Mouse (Mus musculus) liver, embryonic 12.5 days (tissue): ENCODE data around the gene Gm44511. TPM values are rescaled to one million over a fixed set of nuclear protein-coding genes. Genes with fewer than 3 reads are reported as not detected.

ENCODE experiments used
- ATAC-seq: fragments of 200-750 bp; cut with Nextera tagmentation; 2 replicates; pipeline ENCODE4 v1.8.0; 2017; ENCODE audit warnings: moderate number of reproducible peaks, mild to moderate bottlenecking, moderate library complexity
- H3K27ac ChIP-seq: fragments of 300-500 bp; sonication (generic); 2 replicates; pipeline ENCODE4 v1.5.1; 2016; ENCODE audit warnings: mild to moderate bottlenecking
- H3K27me3 ChIP-seq: fragments of 300-500 bp; sonication (generic); replicated peaks from 2 replicates; pipeline ENCODE4 v1.6.1; 2016; ENCODE audit warnings: mild to moderate bottlenecking, moderate library complexity
- H3K36me3 ChIP-seq: fragments of 300-500 bp; sonication (generic); 2 replicates; pipeline ENCODE4 v1.6.1; 2016; ENCODE audit warnings: mild to moderate bottlenecking, moderate library complexity
- H3K4me1 ChIP-seq: fragments of 300-500 bp; sonication (generic); 2 replicates; pipeline ENCODE4 v1.6.1; 2016
- H3K4me2 ChIP-seq: fragments of 300-500 bp; sonication (generic); 2 replicates; pipeline ENCODE4 v1.6.1; 2016; ENCODE audit warnings: mild to moderate bottlenecking, moderate library complexity
- H3K4me3 ChIP-seq: fragments of 300-500 bp; sonication (generic); 2 replicates; pipeline ENCODE4 v1.5.1; 2016; ENCODE audit warnings: mild to moderate bottlenecking, moderate library complexity
- H3K9ac ChIP-seq: fragments of 300-500 bp; sonication (generic); 2 replicates; pipeline ENCODE4 v1.6.1; 2016; ENCODE audit warnings: mild to moderate bottlenecking, moderate library complexity
- H3K9me3 ChIP-seq: fragments of 300-500 bp; sonication (generic); replicated peaks from 2 replicates; pipeline ENCODE4 v1.6.1; 2016; ENCODE audit warnings: mild to moderate bottlenecking, moderate library complexity
- WGBS: fragments of 180-500 bp; shearing (Covaris S2); methylation state at CpG from one replicate; pipeline ENCODE4 v1.1.7; 2016; ENCODE audit not compliant: insufficient replicate concordance; 5-methylcytosine and 5-hydroxymethylcytosine counted together
- polyA plus RNA-seq: library from polyadenylated mRNA; unstranded; fragments of >200 nt; fragmentation: Nextera tagmentation; extraction: Ambion mirVana; gene quantifications from 2 replicates; pipeline ENCODE4 v1.2.1, GENCODE M21; 2016

Gene Gm44511
- polyA plus RNA-seq, 1 experiment from 2014 or later = not detected

DNA sequence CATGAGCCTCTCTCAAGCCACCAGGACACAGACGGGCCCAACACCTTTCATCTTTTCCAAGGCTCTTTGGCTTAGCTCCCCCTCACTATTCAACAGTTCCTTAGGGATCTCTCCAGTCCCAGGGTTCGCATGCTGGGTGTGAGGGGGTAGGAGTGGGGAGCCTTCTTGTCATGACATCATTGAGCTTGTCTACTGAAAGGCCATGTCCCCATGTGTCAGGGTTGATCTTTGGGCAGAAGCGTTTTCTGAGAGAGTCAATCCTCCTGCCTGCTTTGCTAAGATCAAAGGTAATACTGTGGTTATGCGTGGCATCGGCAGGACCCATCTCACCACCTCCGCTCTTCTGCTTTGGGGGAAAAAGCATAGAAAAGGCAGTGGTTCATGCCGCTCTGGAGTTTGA is 88.7 kb downstream of the Gm44511 start:
- no peak overlapping the region for H3K4me3 ChIP-seq
- no peak overlapping the region for H3K9ac ChIP-seq
- no peaks in the 10 kb centered on the region for H3K27me3 ChIP-seq
- no peak overlapping the region for H3K4me2 ChIP-seq
- no peak for ATAC-seq
- no peak overlapping the region for H3K27ac ChIP-seq
- H3K4me1 ChIP-seq = no peaks in the 10 kb centered on the region
- no peaks in the 10 kb centered on the region for H3K36me3 ChIP-seq
- H3K9me3 ChIP-seq = no peaks in the 10 kb centered on the region
- 74% methylated on average over 7 of the region's 7 CpGs for WGBS

GRCm38 (mm10) chr6:128736100-128736499 is 90.0 kb downstream of the Gm44511 start:
- Histone ChIP-seq H3K27ac (no peak overlapping the region), H3K9me3 (no peaks in the 10 kb centered on the region), H3K36me3 (no peaks in the 10 kb centered on the region), H3K4me1 (no peaks in the 10 kb centered on the region), H3K4me3 (no peak overlapping the region), H3K9ac (no peak overlapping the region), H3K27me3 (no peaks in the 10 kb centered on the region), H3K4me2 (no peak overlapping the region)
- ATAC-seq = no peak

DNA sequence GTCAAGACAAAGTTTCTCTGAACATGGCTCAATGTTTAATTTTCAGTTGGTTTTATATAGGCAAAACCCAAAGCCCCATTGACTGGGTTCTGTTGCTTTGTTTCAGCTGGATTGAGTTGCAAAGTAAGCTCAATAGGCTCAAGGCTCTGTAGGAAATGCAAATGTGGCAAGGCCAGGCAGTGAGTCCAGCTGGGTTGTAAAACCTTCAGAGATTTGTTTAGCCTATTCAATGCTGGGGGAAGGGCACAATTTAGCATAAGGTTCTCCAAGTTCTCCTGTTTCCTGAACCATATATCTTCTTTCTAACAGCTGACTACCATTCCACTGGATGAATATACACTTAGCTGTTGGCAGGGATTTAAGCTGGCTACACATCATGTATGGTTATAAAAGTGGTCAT is 91.2 kb downstream of the Gm44511 start:
- no peaks in the 10 kb centered on the region for H3K27me3 ChIP-seq
- no peak overlapping the region for H3K27ac ChIP-seq
- H3K36me3 ChIP-seq = no peaks in the 10 kb centered on the region
- H3K4me3 ChIP-seq = no peak overlapping the region
- H3K4me2 ChIP-seq = no peak overlapping the region
- no peaks in the 10 kb centered on the region for H3K9me3 ChIP-seq
- no peaks in the 10 kb centered on the region for H3K4me1 ChIP-seq
- no peak for ATAC-seq
- no peak overlapping the region for H3K9ac ChIP-seq

DNA sequence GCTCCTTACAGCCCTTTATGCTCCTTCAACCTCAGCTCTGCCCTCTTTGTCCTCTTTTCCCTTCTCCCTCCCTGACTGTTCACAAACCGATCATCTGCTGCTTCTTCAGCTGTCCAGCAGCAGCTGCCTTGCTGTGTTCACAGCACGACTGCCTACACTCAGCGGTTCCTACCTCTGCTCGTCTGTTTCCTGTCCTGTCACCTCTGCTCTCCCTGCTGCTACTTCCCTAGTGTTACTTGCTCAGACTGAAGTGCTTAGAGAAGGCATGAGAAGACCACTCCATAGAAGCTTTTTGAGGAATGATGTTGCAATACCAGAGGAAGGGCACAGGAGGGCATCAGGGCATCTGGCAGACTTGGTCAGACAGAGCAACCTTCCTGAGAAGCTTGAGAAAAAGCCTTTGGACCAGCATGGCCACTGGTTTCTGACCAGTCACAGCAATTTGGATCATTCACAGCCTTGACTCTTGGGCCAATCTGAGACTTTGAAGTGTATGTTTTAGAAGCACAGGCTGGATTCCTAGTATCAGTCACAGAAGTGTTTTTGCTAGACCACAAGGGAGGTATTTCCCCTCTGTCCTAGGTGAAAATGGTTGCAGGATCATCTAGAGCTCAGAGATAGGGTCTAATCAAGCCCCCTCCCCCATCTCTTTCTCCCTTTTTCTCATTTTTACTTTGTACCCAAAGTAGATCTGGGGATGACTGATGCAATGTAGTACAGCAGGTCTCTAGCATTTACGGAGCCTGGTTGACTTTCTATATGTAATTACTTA is 92.0 kb downstream of the Gm44511 start:
- Histone ChIP-seq H3K36me3 (no peaks in the 10 kb centered on the region), H3K4me3 (no peak overlapping the region), H3K9me3 (no peaks in the 10 kb centered on the region), H3K4me2 (no peak overlapping the region), H3K27me3 (no peaks in the 10 kb centered on the region), H3K4me1 (no peaks in the 10 kb centered on the region), H3K27ac (no peak overlapping the region), H3K9ac (no peak overlapping the region)
- ATAC-seq = no peak
- WGBS = 28% methylated on average over 5 of the region's 5 CpGs

DNA sequence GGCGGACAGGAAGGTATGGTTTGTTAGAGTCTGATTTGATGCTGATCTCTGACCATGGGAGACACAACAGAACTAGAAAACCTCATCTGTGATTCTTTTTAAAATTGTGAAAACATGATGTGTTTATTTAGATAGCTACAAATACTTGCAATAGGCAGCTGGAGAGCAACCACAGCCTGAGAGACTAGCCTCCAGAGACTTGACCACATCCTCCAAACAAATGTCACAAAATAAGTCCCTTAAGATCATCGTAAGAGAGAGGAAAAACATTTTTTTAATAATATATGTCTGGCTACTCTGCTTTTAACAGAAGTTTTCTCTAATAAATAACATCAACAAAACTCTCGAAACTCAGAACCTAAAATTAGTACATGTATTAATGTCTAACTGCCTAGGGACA is 94.1 kb downstream of the Gm44511 start:
- no peaks in the 10 kb centered on the region for H3K9me3 ChIP-seq
- no peak for ATAC-seq
- H3K27me3 ChIP-seq = no peaks in the 10 kb centered on the region
- H3K27ac ChIP-seq = no peak overlapping the region
- H3K4me3 ChIP-seq = no peak overlapping the region
- whole genome bisulfite sequencing = 59% methylated on average over 3 of the region's 3 CpGs
- no peaks in the 10 kb centered on the region for H3K36me3 ChIP-seq
- no peak overlapping the region for H3K9ac ChIP-seq
- H3K4me2 ChIP-seq = no peak overlapping the region
- no peaks in the 10 kb centered on the region for H3K4me1 ChIP-seq

Other genes with a start within 250 kb of the Gm44511 start
- gene A2ml1, start 244.7 kb downstream of the Gm44511 start, polyA plus RNA-seq = 1.4 and 1.7 TPM in 2 replicates
- 0.12 TPM in 1 of 2 replicates, not detected in the other for gene Klrb1a, start 202.8 kb downstream of the Gm44511 start, polyA plus RNA-seq
- not detected in 2 replicates for gene Clec2h, start 163.9 kb downstream of the Gm44511 start, polyA plus RNA-seq
- not detected in 2 replicates for gene Klrb1, start 103.3 kb downstream of the Gm44511 start, polyA plus RNA-seq
- 0.10 TPM in 1 of 2 replicates, not detected in the other for gene Klrb1c, start 37.1 kb downstream of the Gm44511 start, polyA plus RNA-seq
- not detected in 2 replicates for gene Klrb1b, start within 50 bp of the Gm44511 start, polyA plus RNA-seq
- gene Clec2i, start 61.3 kb upstream of the Gm44511 start, polyA plus RNA-seq = 0.06 TPM in 1 of 2 replicates, not detected in the other
- 6.3 and 6.4 TPM in 2 replicates for gene BC035044, start 64.8 kb upstream of the Gm44511 start, polyA plus RNA-seq
- not detected in 2 replicates for gene Clec2g, start 108.1 kb upstream of the Gm44511 start, polyA plus RNA-seq
- gene Klrb1f, start 219.6 kb upstream of the Gm44511 start, polyA plus RNA-seq = 0.38 and 0.50 TPM in 2 replicates